In the genomic region with DNA sequence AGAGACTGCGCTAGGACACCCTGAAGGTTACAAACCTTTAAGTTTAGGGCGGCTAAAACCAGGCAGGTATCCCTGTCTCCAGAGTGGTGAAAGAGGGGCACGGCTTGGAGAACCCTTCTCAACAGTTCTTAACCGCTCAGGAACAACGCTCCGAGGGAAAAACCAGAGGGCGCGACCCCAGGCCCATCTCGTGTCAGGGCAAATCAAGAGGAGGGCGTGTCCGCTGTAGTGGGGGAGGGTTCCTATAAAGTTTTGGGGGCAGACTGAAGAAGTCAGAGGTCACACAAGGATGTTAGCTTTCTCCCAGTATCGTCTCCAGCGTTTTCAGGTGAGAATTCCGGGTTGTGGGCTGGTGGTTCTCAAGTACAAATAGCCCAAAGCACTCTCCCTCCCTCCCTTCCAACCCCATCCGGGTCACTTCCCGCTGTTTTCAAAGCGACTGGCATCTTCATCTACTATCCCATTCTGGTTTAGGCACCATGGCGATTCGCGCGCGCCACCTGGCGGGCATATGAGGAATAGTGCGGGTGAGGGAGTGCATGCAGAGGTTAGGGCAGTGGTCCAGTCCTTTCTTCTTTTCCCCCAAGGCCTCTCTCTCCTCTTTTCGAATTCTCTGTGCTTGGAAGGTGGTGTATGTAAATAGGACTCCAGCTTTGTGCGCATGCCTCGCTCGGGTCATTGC, we compare ENCODE assay signal across 8 mouse cellular contexts. TPM values are rescaled to one million over a fixed set of nuclear protein-coding genes. Genes with fewer than 3 reads are reported as not detected.
DNase-seq lines count a peak whose midpoint lies in the region; ATAC-seq and TF ChIP-seq lines count a peak whose summit lies in the region.

Gene Ccdc83, minus strand, starts transcription at position 489 of the 682 bp plus-strand sequence.

- peak; percentile 88 for ATAC-seq in cerebellum, adult (ENCODE audit: insufficient number of reproducible peaks, low FRiP score, low TSS enrichment)
- ATAC-seq in forebrain, embryonic 13.5 days: peak; percentile 73
- no peak; the same call in 1 of the 2 replicates for ATAC-seq in liver, embryonic 15.5 days (ENCODE audit: insufficient read depth)
- ATAC-seq in neural tube, embryonic 12.5 days (ENCODE audit: low FRiP score, low read depth): peak; percentile 85
- peak; percentile 80 for ATAC-seq in stomach, postnatal 0 days (ENCODE audit: low FRiP score, low TSS enrichment)

- H3K4me1 ChIP-seq in ES-Bruce4 (ENCODE audit: control insufficient read depth, insufficient read depth, low read length): no peaks in the 10 kb centered on the region
- H3K4me1 ChIP-seq in forebrain, embryonic 13.5 days: peaks cover 17% of the 10 kb centered on the region
- H3K4me1 ChIP-seq in liver, embryonic 15.5 days (replicated peaks): peaks cover 7% of the 10 kb centered on the region
- H3K4me1 ChIP-seq in neural tube, embryonic 12.5 days: peaks cover 3% of the 10 kb centered on the region; the same call in 1 of the 2 replicates
- H3K4me1 ChIP-seq in stomach, postnatal 0 days (replicated peaks; ENCODE audit: control insufficient read depth, insufficient read depth): 0 out of 2 replicates have a peak, but pooled peaks cover 2% of the 10 kb centered on the region

- no peaks in the 10 kb centered on the region for H3K9me3 ChIP-seq in ES-Bruce4 (replicated peaks; ENCODE audit: control insufficient read depth, insufficient read depth, low read length, poor library complexity, severe bottlenecking)
- H3K9me3 ChIP-seq in forebrain, embryonic 13.5 days (replicated peaks): no peaks in the 10 kb centered on the region
- no peaks in the 10 kb centered on the region for H3K9me3 ChIP-seq in liver, embryonic 15.5 days (replicated peaks)
- H3K9me3 ChIP-seq in neural tube, embryonic 12.5 days: no peaks in the 10 kb centered on the region
- no peaks in the 10 kb centered on the region for H3K9me3 ChIP-seq in stomach, postnatal 0 days (ENCODE audit: control insufficient read depth, low read length)

- no peaks in the 10 kb centered on the region for H3K27me3 ChIP-seq in ES-Bruce4 (ENCODE audit: control insufficient read depth, insufficient read depth, low read length, poor library complexity, severe bottlenecking)
- H3K27me3 ChIP-seq in forebrain, embryonic 13.5 days: no peaks in the 10 kb centered on the region
- no peaks in the 10 kb centered on the region for H3K27me3 ChIP-seq in liver, embryonic 15.5 days
- no peaks in the 10 kb centered on the region for H3K27me3 ChIP-seq in neural tube, embryonic 12.5 days (replicated peaks)
- H3K27me3 ChIP-seq in stomach, postnatal 0 days (ENCODE audit: control insufficient read depth, insufficient read depth, low read length): no peaks in the 10 kb centered on the region

- TF ChIP-seq CTCF in ES-Bruce4 (IDR thresholded peaks at IDR 0.05; ENCODE audit: low read depth, low read length): peak; percentile 97
- TF ChIP-seq CTCF in stomach, postnatal 0 days (IDR thresholded peaks at IDR 0.05; ENCODE audit: low read depth): peak; percentile 99

- DNase-seq in heart, postnatal 10 days: peak; percentile 88 to 89
- peak; percentile 83 to 88 for DNase-seq in kidney, postnatal 4 days
- peak; percentile 72 for DNase-seq in stomach, postnatal 0 days (ENCODE audit: low spot score)

- no peak within 1 kb of the TSS for H3K27ac ChIP-seq in ES-Bruce4 (ENCODE audit: insufficient read depth, low read length)
- H3K27ac ChIP-seq in forebrain, embryonic 13.5 days: no peak within 1 kb of the TSS
- H3K27ac ChIP-seq in liver, embryonic 15.5 days (replicated peaks): no peak within 1 kb of the TSS
- no peak within 1 kb of the TSS for H3K27ac ChIP-seq in neural tube, embryonic 12.5 days
- no peak within 1 kb of the TSS for H3K27ac ChIP-seq in stomach, postnatal 0 days (replicated peaks)

- peak within 1 kb of the TSS; percentile 34 for H3K4me3 ChIP-seq in ES-Bruce4 (ENCODE audit: low read depth, low read length)
- H3K4me3 ChIP-seq in forebrain, embryonic 13.5 days: peak within 1 kb of the TSS; percentile 21
- H3K4me3 ChIP-seq in liver, embryonic 15.5 days (replicated peaks): peak within 1 kb of the TSS; percentile 25
- no peak within 1 kb of the TSS for H3K4me3 ChIP-seq in neural tube, embryonic 12.5 days
- H3K4me3 ChIP-seq in stomach, postnatal 0 days (ENCODE audit: low read depth, low read length): peak within 1 kb of the TSS; percentile 13; the same call in 1 of the 2 replicates

- H3K4me2 ChIP-seq in forebrain, embryonic 13.5 days: peak within 1 kb of the TSS; percentile 57
- peak within 1 kb of the TSS; percentile 54 for H3K4me2 ChIP-seq in liver, embryonic 15.5 days
- peak within 1 kb of the TSS; percentile 59 for H3K4me2 ChIP-seq in neural tube, embryonic 12.5 days (replicated peaks)
- H3K4me2 ChIP-seq in stomach, postnatal 0 days (replicated peaks; ENCODE audit: low read depth): peak within 1 kb of the TSS; percentile 49

- TF ChIP-seq POLR2A in ES-Bruce4 (IDR thresholded peaks at IDR 0.05; ENCODE audit: insufficient read depth, low read length): no peak

- H3K9ac ChIP-seq in ES-Bruce4 (ENCODE audit: low read depth, poor library complexity, severe bottlenecking): peak within 1 kb of the TSS; percentile 48
- H3K9ac ChIP-seq in forebrain, embryonic 13.5 days: no peak within 1 kb of the TSS; the same call in 1 of the 2 replicates
- H3K9ac ChIP-seq in liver, embryonic 15.5 days: no peak within 1 kb of the TSS
- no peak within 1 kb of the TSS for H3K9ac ChIP-seq in neural tube, embryonic 12.5 days
- peak within 1 kb of the TSS; percentile 41; the same call in 1 of the 2 replicates for H3K9ac ChIP-seq in stomach, postnatal 0 days (ENCODE audit: low read length)

- 5% methylated on average over 28 of the region's 28 CpGs for WGBS in forebrain, embryonic 13.5 days
- 5% methylated on average over 28 of the region's 28 CpGs for WGBS in liver, embryonic 15.5 days (ENCODE audit: insufficient replicate concordance)
- 7% methylated on average over 28 of the region's 28 CpGs for WGBS in neural tube, embryonic 12.5 days
- WGBS in stomach, postnatal 0 days: 4% methylated on average over 28 of the region's 28 CpGs

- intact Hi-C loops in heart, postnatal 10 days (cut with DNase I): loop anchor here (1.0 to 5.0 kb wide), 7 partner anchors 35 to 788 kb away; no protein-coding TSS in a partner anchor

- TF ChIP-seq EP300 in ES-Bruce4 (IDR thresholded peaks at IDR 0.05; ENCODE audit: insufficient read depth, low read depth, low read length): no peak
- TF ChIP-seq EP300 in stomach, postnatal 0 days (optimal IDR thresholded peaks at IDR 0.05): no peak

- H3K36me3 ChIP-seq in ES-Bruce4 (ENCODE audit: control insufficient read depth, insufficient read depth, low read length, poor library complexity, severe bottlenecking): no peaks in the 10 kb centered on the region
- no peaks in the 10 kb centered on the region for H3K36me3 ChIP-seq in forebrain, embryonic 13.5 days (ENCODE audit: poor library complexity, severe bottlenecking)
- no peaks in the 10 kb centered on the region for H3K36me3 ChIP-seq in liver, embryonic 15.5 days (replicated peaks)
- H3K36me3 ChIP-seq in neural tube, embryonic 12.5 days: no peaks in the 10 kb centered on the region
- no peaks in the 10 kb centered on the region for H3K36me3 ChIP-seq in stomach, postnatal 0 days (ENCODE audit: control insufficient read depth, insufficient read depth, low read length)

RNA-seq across cellular contexts. Expression of gene Ccdc83, which starts in this region (rescaled TPM):
- polyA plus RNA-seq in ES-Bruce4 (2011; ENCODE audit: insufficient read depth, insufficient read length, low read depth, missing spikeins): not detected in 2 replicates
- polyA plus RNA-seq in forebrain, embryonic 13.5 days (2015; fragmentation: Nextera tagmentation; extraction: Ambion mirVana): not detected in 2 replicates
- not detected for total RNA-seq in heart, postnatal 10 days (2021)
- not detected in 2 replicates for polyA plus RNA-seq in liver, embryonic 15.5 days (2015; fragmentation: Nextera tagmentation; extraction: Ambion mirVana)
- not detected in 2 replicates for polyA plus RNA-seq in neural tube, embryonic 12.5 days (2016; fragmentation: Nextera tagmentation; extraction: Ambion mirVana)
- polyA plus RNA-seq in stomach, postnatal 0 days (2015; fragmentation: Nextera tagmentation; extraction: Ambion mirVana): 0.11 TPM in 1 of 2 replicates, not detected in the other

Comparison
In these comparisons a context has a peak if more than half of its experiments do, and no peak if none do; other contexts are left out.
1. Peak in ATAC-seq, H3K4me3 ChIP-seq and H3K4me2 ChIP-seq in forebrain, embryonic 13.5 days; RNA of the gene not detected or under 1 TPM.
2. Peak in DNase-seq in heart, postnatal 10 days; RNA of the gene not detected or under 1 TPM.
3. Peak in ATAC-seq and H3K4me2 ChIP-seq in neural tube, embryonic 12.5 days; RNA of the gene not detected or under 1 TPM.
4. Peak in DNase-seq, ATAC-seq, H3K4me3 ChIP-seq, H3K9ac ChIP-seq and H3K4me2 ChIP-seq in stomach, postnatal 0 days; RNA of the gene not detected or under 1 TPM.